Mouse (Mus musculus) midbrain, embryonic 15.5 days (tissue): ENCODE results near the gene Cyp2a12. TPM values are rescaled to one million over a fixed set of nuclear protein-coding genes. Genes with fewer than 3 reads are reported as not detected.

Experiments
- polyA plus RNA-seq: library from polyadenylated mRNA; unstranded; fragments of >200 nt; fragmentation: Nextera tagmentation; extraction: Ambion mirVana; gene quantifications from 2 replicates; pipeline ENCODE4 v1.2.1, GENCODE M21; 2015

The Cyp2a12 gene
- polyA plus RNA-seq, 1 experiment from 2014 or later, result not detected

Other genes starting within 250 kb of the Cyp2a12 start
- gene Cyp2g1, start 220.2 kb upstream of the Cyp2a12 start, polyA plus RNA-seq, result not detected in 2 replicates
- gene Cyp2a5, start 193.8 kb upstream of the Cyp2a12 start, polyA plus RNA-seq, result 0.60 and 1.3 TPM in 2 replicates
- not detected in 2 replicates for gene Cyp2a22, start 89.7 kb upstream of the Cyp2a12 start, polyA plus RNA-seq
- 0.09 and 0.15 TPM in 2 replicates for gene Cyp2f2, start 90.8 kb downstream of the Cyp2a12 start, polyA plus RNA-seq
- 0.11 TPM in 1 of 2 replicates, not detected in the other for gene Cyp2t4, start 124.6 kb downstream of the Cyp2a12 start, polyA plus RNA-seq
- 113 and 126 TPM in 2 replicates for gene Egln2, start 137.7 kb downstream of the Cyp2a12 start, polyA plus RNA-seq
- 101 and 107 TPM in 2 replicates for gene Rab4b, start 149.8 kb downstream of the Cyp2a12 start, polyA plus RNA-seq
- gene Gm21983, start 152.0 kb downstream of the Cyp2a12 start, polyA plus RNA-seq, result 0.40 and 0.62 TPM in 2 replicates
- 14.0 and 16.2 TPM in 2 replicates for gene Mia, start 152.1 kb downstream of the Cyp2a12 start, polyA plus RNA-seq
- gene BC024978, start 166.7 kb downstream of the Cyp2a12 start, polyA plus RNA-seq, result 3.7 and 3.9 TPM in 2 replicates
- 204 and 215 TPM in 2 replicates for gene Snrpa, start 167.2 kb downstream of the Cyp2a12 start, polyA plus RNA-seq
- gene Itpkc, start 199.6 kb downstream of the Cyp2a12 start, polyA plus RNA-seq, result 8.5 and 8.7 TPM in 2 replicates
- gene Coq8b, start 203.9 kb downstream of the Cyp2a12 start, polyA plus RNA-seq, result 26.9 and 27.9 TPM in 2 replicates
- gene Numbl, start 229.4 kb downstream of the Cyp2a12 start, polyA plus RNA-seq, result 58.7 and 66.3 TPM in 2 replicates